Mouse (Mus musculus) liver, adult 2 months (tissue): ENCODE results near the gene Slc38a8.

Experiments
- CTCF ChIP-seq: fragments of 200-500 bp; IDR thresholded peaks from 2 replicates; pipeline ENCODE4 v1.5.1; 2011; ENCODE audit warnings: low read depth, low read length, control low read depth
- POLR2A ChIP-seq: fragments of 200-500 bp; IDR thresholded peaks from 2 replicates; pipeline ENCODE4 v1.6.1; 2011; ENCODE audit warnings: low read length, control low read depth; ENCODE audit not compliant: insufficient read depth; ENCODE audit errors: extremely low read depth

GRCm38 (mm10) chr8:119456045-119456444 is 45.5 kb downstream of the Slc38a8 start:
- TF ChIP-seq CTCF (no peak), POLR2A (no peak)
